Mouse (Mus musculus): Measurements from ENCODE around the gene Kcnc3.

Gene Kcnc3

GRCm38 (mm10) chr7:44590402-44591347 lies at the start of gene Kcnc3:
TSS of gene Kcnc3 (plus strand) at chr7:44590664.
- in situ Hi-C loops (cut with MboI, MseI) = no loop called here

GRCm38 (mm10) chr7:44542555-44542954 lies 47.9 kb upstream of the Kcnc3 start:
- in situ Hi-C loops (cut with MboI, MseI) = no loop called here

- in situ Hi-C loops (cut with MboI, MseI) = no loop called here
These were observed 47.4 kb upstream of the Kcnc3 start for GRCm38 (mm10) chr7:44543071-44543470.

- in situ Hi-C loops (cut with MboI, MseI) = no loop called here
These were observed 44.2 kb upstream of the Kcnc3 start for GRCm38 (mm10) chr7:44546274-44546673.

GRCm38 (mm10) chr7:44547041-44547440 lies 43.4 kb upstream of the Kcnc3 start:
- in situ Hi-C loops (cut with MboI, MseI) = no loop called here

- in situ Hi-C loops (cut with MboI, MseI) = no loop called here
These were observed 42.7 kb upstream of the Kcnc3 start for GRCm38 (mm10) chr7:44547725-44548124.

- in situ Hi-C loops (cut with MboI, MseI) = no loop called here
These were observed 41.9 kb upstream of the Kcnc3 start, which contains the start of gene Pold1 for GRCm38 (mm10) chr7:44548497-44549087. TSS of gene Pold1 (minus strand) at chr7:44548849.

- in situ Hi-C loops (cut with MboI, MseI) = loop anchor here (5.0 to 10.0 kb wide), 3 partner anchors 53 to 345 kb away; partner anchors contain the start of genes Atf5, Emc10, Fam71e1 and Fuz
These were observed 40.6 kb upstream of the Kcnc3 start for GRCm38 (mm10) chr7:44549621-44550408.

GRCm38 (mm10) chr7:44550409-44550678 lies 40.1 kb upstream of the Kcnc3 start:
- in situ Hi-C loops (cut with MboI, MseI) = loop anchor here (5.0 to 10.0 kb wide), 3 partner anchors 53 to 344 kb away; partner anchors contain the start of genes Atf5, Emc10, Fam71e1 and Fuz

GRCm38 (mm10) chr7:44551301-44551700 lies 39.2 kb upstream of the Kcnc3 start:
- in situ Hi-C loops (cut with MboI, MseI) = loop anchor here (5.0 to 10.0 kb wide), 3 partner anchors 54 to 344 kb away; partner anchors contain the start of genes Atf5, Emc10, Fam71e1 and Fuz

GRCm38 (mm10) chr7:44551731-44552130 lies 38.7 kb upstream of the Kcnc3 start:
- in situ Hi-C loops (cut with MboI, MseI) = loop anchor here (5.0 to 10.0 kb wide), 3 partner anchors 54 to 343 kb away; partner anchors contain the start of genes Atf5, Emc10, Fam71e1 and Fuz

- in situ Hi-C loops (cut with MboI, MseI) = loop anchor here (5.0 to 10.0 kb wide), 3 partner anchors 55 to 342 kb away; partner anchors contain the start of genes Atf5, Emc10, Fam71e1 and Fuz
These were observed 38.1 kb upstream of the Kcnc3 start for GRCm38 (mm10) chr7:44552141-44552908.

- in situ Hi-C loops (cut with MboI, MseI) = loop anchor here (5.0 to 10.0 kb wide), 3 partner anchors 56 to 342 kb away; partner anchors contain the start of genes Atf5, Emc10, Fam71e1 and Fuz
These were observed 37.2 kb upstream of the Kcnc3 start for GRCm38 (mm10) chr7:44553196-44553764.

GRCm38 (mm10) chr7:44553826-44554225 lies 36.6 kb upstream of the Kcnc3 start, which contains the start of gene Nr1h2:
TSS of gene Nr1h2 (minus strand) at chr7:44553951.
- in situ Hi-C loops (cut with MboI, MseI) = loop anchor here (5.0 to 10.0 kb wide), 3 partner anchors 57 to 341 kb away; partner anchors contain the start of genes Atf5, Emc10, Fam71e1 and Fuz

- in situ Hi-C loops (cut with MboI, MseI) = loop anchor here (10.0 kb wide), 2 partner anchors 257 to 337 kb away; partner anchors contain the start of genes Atf5, Fuz, Il4i1 and Med25
These were observed 32.8 kb upstream of the Kcnc3 start for GRCm38 (mm10) chr7:44557629-44558028.

- in situ Hi-C loops (cut with MboI, MseI) = no loop called here
These were observed 29.7 kb upstream of the Kcnc3 start for GRCm38 (mm10) chr7:44560435-44561400.

GRCm38 (mm10) chr7:44563284-44563683 lies 27.2 kb upstream of the Kcnc3 start:
- in situ Hi-C loops (cut with MboI, MseI) = no loop called here

- in situ Hi-C loops (cut with MboI, MseI) = no loop called here
These were observed 26.0 kb upstream of the Kcnc3 start for GRCm38 (mm10) chr7:44564486-44564885.

- in situ Hi-C loops (cut with MboI, MseI) = no loop called here
These were observed 25.1 kb upstream of the Kcnc3 start for GRCm38 (mm10) chr7:44565414-44565813.
